Mouse (Mus musculus) cerebellum, adult 11-12 months (tissue): ENCODE results near the gene 1110002E22Rik.

Experiments used
- DNase-seq: peaks from one replicate; pipeline ENCODE4 v3.0.0; 2022

The 1110002E22Rik gene

GRCm38 (mm10) chr3:138110910-138111782 lies 46.3 kb downstream of the 1110002E22Rik start:
- DNase-seq: no peak

GRCm38 (mm10) chr3:138114106-138114505 lies 49.3 kb downstream of the 1110002E22Rik start:
- no peak for DNase-seq

GRCm38 (mm10) chr3:138116871-138117270 lies 52.0 kb downstream of the 1110002E22Rik start:
- DNase-seq: no peak

GRCm38 (mm10) chr3:138118392-138118791 lies 53.5 kb downstream of the 1110002E22Rik start:
- DNase-seq: no peak

- no peak for DNase-seq
These were observed 54.0 kb downstream of the 1110002E22Rik start for GRCm38 (mm10) chr3:138118831-138119230.

- DNase-seq: no peak
These were observed 54.7 kb downstream of the 1110002E22Rik start for GRCm38 (mm10) chr3:138119444-138120105.

GRCm38 (mm10) chr3:138121461-138121860 lies 56.6 kb downstream of the 1110002E22Rik start:
- DNase-seq: no peak

GRCm38 (mm10) chr3:138123842-138124241 lies 59.0 kb downstream of the 1110002E22Rik start:
- DNase-seq: no peak

- no peak for DNase-seq
These were observed 64.3 kb downstream of the 1110002E22Rik start for GRCm38 (mm10) chr3:138129110-138129509.

GRCm38 (mm10) chr3:138130692-138131091 lies 65.8 kb downstream of the 1110002E22Rik start:
- no peak for DNase-seq
